Mouse (Mus musculus): ENCODE data around the gene Bag1.
"Not testable (repeated sequence)": the region's sequence is repeated elsewhere in the genome, so short reads cannot be mapped to it uniquely, and the experiment has no call there.

Bag1 gene

GRCm38 (mm10) chr4:40936175-40936839 is 11.8 kb downstream of the Bag1 start:
- peak; percentile 23 to 42 for DNase-seq (ENCODE audit: low spot score in 2 of 2)

DNA sequence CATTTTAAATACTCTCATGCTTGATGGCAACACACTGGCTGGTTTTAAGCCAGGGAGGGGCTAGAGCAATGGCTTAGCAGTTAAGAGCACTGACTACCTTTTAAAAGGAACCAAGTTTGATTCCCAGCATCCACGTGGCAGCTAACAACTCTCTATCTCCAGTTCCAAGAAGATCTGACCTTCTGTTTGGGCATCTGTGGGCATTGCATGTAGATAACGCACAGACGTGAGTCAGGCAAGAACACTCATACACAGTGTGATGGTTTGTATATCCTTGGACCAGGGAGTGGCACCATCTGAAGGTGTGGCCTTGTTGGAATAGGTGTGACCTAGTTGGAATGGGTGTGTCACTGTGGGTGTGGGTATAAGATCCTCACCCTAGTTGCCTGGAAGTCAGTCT is 13.7 kb downstream of the Bag1 start:
- not testable (repeated sequence) for DNase-seq (ENCODE audit: low spot score in 2 of 2)

- no peak for DNase-seq (ENCODE audit: low spot score in 2 of 2)
These were observed 14.4 kb downstream of the Bag1 start for GRCm38 (mm10) chr4:40933694-40934093.

DNA sequence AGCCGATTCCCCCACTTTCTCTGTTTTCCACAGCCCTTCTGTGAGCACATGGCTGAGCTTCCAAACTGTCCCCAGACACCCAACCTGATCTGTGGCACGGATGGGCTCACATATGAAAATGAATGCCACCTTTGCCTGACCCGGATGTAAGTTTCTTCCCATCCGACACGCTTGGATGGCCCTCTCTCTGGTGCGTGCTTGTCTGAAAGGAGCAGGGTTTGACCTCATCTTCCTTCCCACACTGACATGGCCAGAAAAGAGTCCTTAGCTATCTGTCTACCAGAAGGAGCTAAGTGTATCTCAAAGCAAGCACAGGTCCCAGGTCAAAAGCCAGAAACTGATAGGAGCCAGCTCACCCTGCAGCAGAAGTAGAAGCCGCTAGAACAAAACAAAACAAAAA is 19.0 kb downstream of the Bag1 start:
- no peak for DNase-seq (ENCODE audit: low spot score in 2 of 2)

DNA sequence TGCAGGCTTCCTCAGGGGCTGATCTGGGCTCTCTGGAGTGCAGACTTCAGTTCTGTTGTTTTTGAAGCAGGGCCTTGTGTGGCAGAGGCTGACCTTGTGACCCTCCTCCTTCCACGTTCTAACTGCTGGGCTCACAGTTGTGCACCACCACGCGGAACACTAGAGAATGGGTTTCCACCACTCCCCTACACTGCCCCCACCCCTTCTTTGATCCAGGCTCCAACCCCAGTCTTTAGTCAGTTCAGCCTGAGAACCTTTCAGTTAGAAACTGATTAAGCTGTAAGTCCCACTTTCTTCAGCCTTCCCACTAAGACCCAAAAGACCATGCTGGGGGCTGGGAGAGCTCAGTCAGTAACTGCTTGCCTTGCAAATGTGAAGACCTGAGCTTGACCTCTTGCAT is 22.5 kb downstream of the Bag1 start:
- DNase-seq (ENCODE audit: low spot score in 2 of 2), result no peak

- DNase-seq (ENCODE audit: low spot score in 2 of 2), result no peak
These were observed 24.9 kb downstream of the Bag1 start for GRCm38 (mm10) chr4:40923087-40923651.

DNA sequence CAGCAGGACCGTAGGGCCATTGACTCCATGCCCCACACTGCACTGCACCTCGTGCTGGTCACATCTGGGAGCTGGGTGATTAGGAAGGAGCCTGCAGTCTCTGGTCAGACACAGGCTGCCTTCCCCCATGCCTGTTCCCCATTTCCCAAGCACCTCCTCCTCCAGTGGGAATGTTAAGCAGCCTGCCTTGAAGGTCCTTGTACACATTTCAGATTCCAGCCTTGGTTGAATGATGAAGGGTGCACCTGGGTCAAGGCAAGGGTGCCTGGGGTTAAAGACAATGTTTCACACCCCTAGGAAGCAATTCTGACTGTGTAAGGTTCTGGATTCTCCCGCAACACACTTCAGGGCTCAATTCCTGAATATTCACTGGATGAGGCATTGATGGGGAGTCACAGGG is 26.8 kb downstream of the Bag1 start:
- DNase-seq (ENCODE audit: low spot score in 2 of 2), result no peak

DNA sequence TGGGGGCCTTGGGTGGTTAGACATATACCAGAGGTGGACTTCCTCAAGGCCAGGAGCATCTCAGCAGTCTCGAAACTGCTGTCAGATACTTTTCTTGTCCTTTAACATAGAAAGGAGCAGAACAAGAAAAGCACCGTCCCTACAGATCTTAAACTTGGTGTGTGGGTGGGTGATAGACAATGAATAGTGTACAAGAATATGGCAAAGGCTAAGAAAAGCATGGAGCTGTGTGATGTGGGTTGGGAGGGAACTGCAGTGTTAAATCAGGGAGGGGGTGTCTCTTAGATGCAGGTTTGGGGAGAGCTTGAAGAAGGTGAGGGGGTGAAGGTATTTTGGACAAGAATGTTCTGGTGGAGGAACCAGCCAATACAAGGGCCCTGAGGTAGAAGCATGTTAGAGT is 27.5 kb downstream of the Bag1 start:
- peak; percentile 16 to 59 for DNase-seq (ENCODE audit: low spot score in 2 of 2)

DNA sequence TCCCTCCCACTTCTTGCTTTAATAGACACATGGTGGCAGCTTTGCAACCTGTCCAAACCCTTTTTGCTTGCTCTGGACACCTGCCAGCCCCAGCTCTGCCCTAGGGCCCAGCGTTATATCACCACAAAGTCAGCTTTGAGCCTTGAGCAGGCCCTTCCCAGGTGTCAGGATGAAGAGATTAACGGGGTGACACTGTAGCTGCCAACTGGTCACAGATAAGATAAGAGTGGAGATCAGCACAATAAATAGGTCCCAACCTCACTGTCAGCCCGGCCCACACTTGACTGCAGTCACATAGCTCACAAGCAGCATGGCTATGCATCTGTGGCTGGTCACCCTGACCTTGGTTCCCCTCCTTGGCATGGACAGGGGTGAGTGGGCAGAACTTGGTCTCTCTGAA is 28.3 kb downstream of the Bag1 start, which contains the start of gene Spink4:
Gene Spink4 (plus strand): TSS at position 268 of the 400 bp plus-strand sequence.
- no peak for DNase-seq (ENCODE audit: low spot score in 2 of 2)

GRCm38 (mm10) chr4:40916592-40917155 is 31.4 kb downstream of the Bag1 start:
- no peak for DNase-seq (ENCODE audit: low spot score in 2 of 2)

DNA sequence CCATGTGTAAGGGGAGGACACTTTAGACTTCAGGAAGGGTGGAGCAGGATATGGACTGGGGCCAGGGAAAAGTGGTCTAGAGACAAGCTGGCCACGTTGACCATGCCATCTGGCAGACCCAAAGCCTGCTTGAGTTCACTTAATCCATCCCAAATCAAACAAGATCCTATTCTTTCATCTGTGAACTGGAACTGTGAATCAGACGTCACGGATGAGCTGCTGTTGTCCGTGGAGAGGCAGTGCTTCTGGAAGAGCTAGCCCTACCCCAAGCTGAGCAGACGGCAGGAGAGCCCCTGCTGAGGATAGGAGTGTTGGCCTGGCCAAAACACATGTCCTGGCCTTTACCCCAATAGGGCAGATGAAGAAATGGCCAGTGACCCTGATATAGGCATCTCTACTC is 32.1 kb downstream of the Bag1 start:
- no peak for DNase-seq (ENCODE audit: low spot score in 2 of 2)

DNA sequence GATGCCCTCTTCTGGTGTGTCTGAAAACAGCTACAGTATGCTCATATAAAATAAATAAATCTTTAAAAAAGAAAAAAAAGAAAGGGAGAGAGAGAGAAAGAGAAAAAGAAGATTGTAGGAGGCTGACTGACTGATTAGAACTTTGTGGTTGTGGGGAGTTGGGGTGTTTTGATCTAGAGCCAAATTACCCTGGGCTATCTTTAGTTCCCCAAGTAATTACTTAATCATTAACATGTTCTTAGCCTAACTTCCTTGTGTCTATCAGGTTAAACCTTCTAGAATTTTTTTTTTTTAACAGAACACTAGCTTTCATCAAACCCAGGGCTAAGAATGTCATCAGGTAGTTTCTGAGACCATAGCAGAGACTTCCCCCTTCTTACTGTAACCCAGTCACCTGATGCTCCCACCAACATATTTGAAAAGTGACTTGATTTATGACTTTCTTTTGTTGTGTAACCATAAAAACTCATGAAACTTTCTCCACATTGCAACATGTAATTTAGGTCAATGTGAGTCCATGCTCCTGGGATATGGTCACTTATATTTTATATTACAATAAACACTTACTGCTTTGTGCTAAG is 33.7 kb downstream of the Bag1 start:
- DNase-seq (ENCODE audit: low spot score in 2 of 2), result no peak

DNA sequence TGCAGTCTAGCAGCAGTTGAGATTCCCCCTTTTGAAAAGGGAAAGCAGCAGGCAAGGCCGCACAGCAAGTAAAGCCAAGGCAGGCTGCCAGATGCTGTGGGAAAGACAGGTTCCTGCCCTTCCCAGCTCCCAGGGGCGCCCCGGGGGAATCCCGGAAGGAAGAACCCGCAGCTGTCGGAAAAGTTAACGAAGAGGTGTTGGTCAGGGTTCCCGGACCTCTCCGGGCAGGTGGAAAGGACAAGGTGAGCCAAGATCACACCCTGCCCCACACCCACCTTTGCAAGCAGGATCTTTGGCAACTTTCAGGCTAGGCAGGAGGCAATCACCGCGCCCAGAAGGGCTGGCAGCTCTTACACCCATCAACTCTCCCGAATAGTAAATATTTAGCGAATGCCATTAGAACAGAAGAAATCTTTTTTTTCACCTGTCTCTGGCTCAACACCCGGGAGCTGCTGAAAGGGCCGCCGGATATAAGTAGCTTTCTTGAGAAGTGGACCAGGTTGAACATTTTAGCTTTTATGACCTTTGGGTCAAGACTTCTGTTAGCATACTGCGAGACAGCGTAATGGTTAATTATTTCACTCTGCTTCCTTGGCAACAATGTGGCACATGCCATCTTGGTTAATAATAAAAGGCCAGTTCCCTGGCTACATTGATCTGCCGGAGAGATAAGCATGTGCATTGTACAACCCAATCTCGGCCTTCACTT is 39.7 kb downstream of the Bag1 start:
- no peak for DNase-seq (ENCODE audit: low spot score in 2 of 2)

- DNase-seq (ENCODE audit: low spot score in 2 of 2), result no peak
These were observed 41.8 kb downstream of the Bag1 start for GRCm38 (mm10) chr4:40906298-40906697.

GRCm38 (mm10) chr4:40900612-40901011 is 47.5 kb downstream of the Bag1 start:
- no peak for DNase-seq (ENCODE audit: low spot score in 2 of 2)

DNA sequence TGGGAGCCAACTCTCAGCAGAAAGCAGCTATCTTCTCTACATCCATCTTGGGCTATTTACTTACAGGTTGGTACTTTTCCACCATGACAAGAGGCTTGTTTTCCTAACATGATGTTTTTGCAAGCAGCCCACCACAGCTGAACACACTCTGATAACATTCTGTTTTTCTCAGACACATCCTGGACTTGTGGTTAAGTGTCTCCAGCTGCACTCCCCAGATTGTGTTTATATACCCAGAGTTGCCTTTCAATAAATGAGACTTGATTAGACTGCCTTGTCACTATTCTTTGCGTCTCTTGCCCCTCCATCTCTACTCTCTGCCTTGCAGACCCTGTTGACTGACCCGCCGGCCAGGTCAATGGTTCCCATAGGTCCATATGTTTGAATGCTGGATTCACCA is 48.0 kb downstream of the Bag1 start:
- no peak for DNase-seq (ENCODE audit: low spot score in 2 of 2)

DNA sequence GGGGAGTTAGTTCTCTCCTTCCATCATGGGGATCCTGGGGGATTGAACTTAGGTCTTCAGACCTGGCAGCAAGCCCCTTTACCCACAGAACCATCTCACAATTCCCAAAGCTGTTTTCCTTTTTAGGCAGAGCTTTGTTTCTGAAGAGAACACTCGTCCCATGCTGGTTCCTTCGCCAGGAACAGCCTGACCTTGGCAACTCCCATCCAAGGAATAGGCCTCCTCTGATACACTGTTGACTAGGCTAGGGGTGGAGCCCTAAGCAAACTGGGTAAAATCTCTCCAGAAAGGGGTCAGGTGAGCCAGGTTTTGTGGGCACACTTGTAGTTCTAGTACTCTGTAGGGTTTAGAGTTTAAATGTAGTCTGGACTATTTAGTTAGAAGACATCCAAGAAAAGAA is 48.8 kb downstream of the Bag1 start:
- no peak for DNase-seq (ENCODE audit: low spot score in 2 of 2)

- DNase-seq (ENCODE audit: low spot score in 2 of 2), result no peak
These were observed 49.5 kb downstream of the Bag1 start for GRCm38 (mm10) chr4:40898476-40899044.

GRCm38 (mm10) chr4:40895646-40896045 is 52.4 kb downstream of the Bag1 start:
- no peak for DNase-seq (ENCODE audit: low spot score in 2 of 2)

GRCm38 (mm10) chr4:40895118-40895517 is 53.0 kb downstream of the Bag1 start:
- DNase-seq (ENCODE audit: low spot score in 2 of 2), result no peak

DNA sequence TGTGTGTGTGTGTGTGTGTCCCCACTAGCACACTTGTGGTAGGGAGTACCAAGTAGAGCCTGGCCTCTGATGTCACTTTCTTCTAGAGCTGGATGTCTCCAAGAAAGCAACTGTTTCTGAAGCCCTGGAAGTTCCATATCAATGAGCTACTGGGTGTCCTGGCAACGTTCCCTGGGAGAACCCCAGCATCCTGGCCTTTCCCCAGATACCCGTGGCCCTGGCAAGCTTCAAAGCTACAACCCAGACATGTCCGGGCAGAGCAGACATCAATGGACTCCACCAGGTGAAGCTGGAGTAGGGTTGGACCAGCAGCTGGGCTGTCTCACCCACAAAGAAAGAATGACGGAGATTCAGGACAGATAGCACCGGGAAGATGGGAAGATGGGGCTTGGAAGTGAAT is 56.9 kb downstream of the Bag1 start:
- no peak for DNase-seq (ENCODE audit: low spot score in 2 of 2)

DNA sequence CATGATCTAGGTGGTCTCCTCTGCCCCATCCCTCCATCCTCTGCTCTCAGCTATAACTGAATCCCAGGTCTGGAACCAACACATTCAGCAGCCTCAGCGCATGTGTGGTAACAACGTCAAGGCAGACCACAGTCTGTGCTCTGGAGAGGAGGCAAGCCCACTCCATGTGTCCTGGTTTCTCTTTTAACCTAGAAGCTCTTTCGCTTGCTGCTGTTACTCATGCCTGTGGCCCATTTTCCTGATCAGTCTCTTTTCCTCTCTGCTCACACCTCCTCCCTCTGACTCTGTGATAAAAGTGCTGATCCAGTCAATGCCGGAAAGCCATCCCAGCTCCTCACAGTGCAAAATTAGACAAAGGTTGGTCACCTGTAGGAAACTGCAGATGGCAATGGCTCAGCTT is 58.1 kb downstream of the Bag1 start:
- no peak for DNase-seq (ENCODE audit: low spot score in 2 of 2)
